Mouse (Mus musculus) small intestine, adult 2 months (tissue): ENCODE measurements around the gene Luzp1.

ENCODE experiments used
- CTCF ChIP-seq: fragments of 200-500 bp; IDR thresholded peaks from 2 replicates; pipeline ENCODE4 v1.5.1; 2012; ENCODE audit warnings: low read depth, mild to moderate bottlenecking, control low read depth, inconsistent platforms, low read length, moderate library complexity, mixed read lengths; ENCODE audit not compliant: insufficient replicate concordance, insufficient read length; ENCODE audit errors: extremely low read depth
- POLR2A ChIP-seq: fragments of 200-500 bp; IDR thresholded peaks from 2 replicates; pipeline ENCODE4 v1.6.1; 2012; ENCODE audit warnings: low read depth, mild to moderate bottlenecking, control low read depth, inconsistent platforms, low read length, moderate library complexity

- TF ChIP-seq CTCF (no peak), POLR2A (no peak)
Measured at GRCm38 (mm10) chr4:136466226-136466625, 3.3 kb upstream of the Luzp1 start.
